Mouse (Mus musculus) ES-Bruce4 (cell line): Measurements from ENCODE around the gene Gm13695.

Experiments used
- CTCF ChIP-seq: IDR thresholded peaks from one replicate; pipeline ENCODE4 v1.8.1; 2011; ENCODE audit warnings: low read depth, low read length
- EP300 ChIP-seq: IDR thresholded peaks from 2 replicates; pipeline ENCODE4 v1.6.1; 2011; ENCODE audit warnings: low read depth, low read length; ENCODE audit not compliant: insufficient read depth
- POLR2A ChIP-seq: IDR thresholded peaks from one replicate; pipeline ENCODE4 v1.8.1; 2011; ENCODE audit warnings: low read length; ENCODE audit not compliant: insufficient read depth

GRCm38 (mm10) chr2:84009818-84010217 is 42.7 kb downstream of the Gm13695 start:
- TF ChIP-seq CTCF, result no peak
- no peak for TF ChIP-seq EP300
- TF ChIP-seq POLR2A, result no peak
